Mouse (Mus musculus): ENCODE measurements at regions not wholly inside any gene's neighbourhood (a gene's known extent, or its start where the extent isn't known, plus 50 kb on each side); places are given as distances from the start of the nearest gene placed in this dataset.
A peak's percentile ranks its signal among the peaks of the same experiment; 100 is the strongest.

DNA sequence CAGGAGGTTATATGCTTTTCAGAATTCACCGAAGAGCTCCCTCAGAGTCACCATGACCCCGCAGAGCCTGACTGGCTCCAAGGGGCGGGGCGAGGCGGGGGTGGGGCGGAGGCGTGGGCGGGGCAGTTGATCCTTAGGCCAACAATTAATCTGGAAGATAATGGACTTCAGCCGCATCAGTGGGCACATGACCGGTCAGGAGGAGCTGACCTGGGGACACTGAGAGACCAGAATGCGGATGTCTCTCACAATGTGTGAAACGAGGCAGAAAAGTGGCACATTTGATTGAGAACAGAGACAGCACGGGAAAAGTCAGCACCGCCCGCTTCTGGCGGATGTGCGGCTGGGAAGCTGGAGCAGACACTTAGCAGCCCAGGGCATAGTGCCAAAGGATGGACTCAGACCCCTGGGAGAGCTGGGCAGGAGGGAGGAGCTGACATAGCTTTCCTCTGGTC lies 129.9 kb downstream of the Emx2 start:
- Histone ChIP-seq H3K27me3 (replicated peaks) (no peaks in the 10 kb centered on the region), H3K9ac (peak overlapping the region; percentile 40; the same call in 1 of the 2 replicates), H3K27ac (replicated peaks) (no peak overlapping the region), H3K4me2 (peak overlapping the region; percentile 73), H3K9me3 (no peaks in the 10 kb centered on the region), H3K4me3 (peak overlapping the region; percentile 46), H3K36me3 (no peaks in the 10 kb centered on the region), H3K4me1 (peaks cover 15% of the 10 kb centered on the region)
- WGBS: 15% methylated on average over 17 of the region's 17 CpGs
- ATAC-seq (ENCODE audit: extremely low read depth, insufficient number of reproducible peaks, low FRiP score, low TSS enrichment): no peak

DNA sequence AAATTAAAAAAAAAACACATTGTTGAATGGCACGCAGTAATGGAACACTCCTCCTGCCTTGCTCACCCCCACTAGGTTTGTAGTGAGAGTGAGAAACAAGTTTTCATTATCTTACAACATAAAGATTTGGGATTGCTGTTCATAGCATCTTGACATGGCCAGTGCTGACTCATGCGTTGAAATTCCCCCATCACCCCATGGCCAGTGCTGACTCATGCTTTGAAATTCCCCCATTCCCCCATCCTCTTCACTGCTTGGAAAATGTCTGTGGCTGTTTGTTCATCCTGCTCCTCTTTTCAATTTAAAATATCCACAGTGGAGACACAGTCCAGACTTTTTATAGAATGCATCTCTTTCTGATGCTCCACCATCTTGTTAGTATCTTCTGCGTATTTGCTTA lies 131.8 kb downstream of the Emx2 start:
- no peak for ATAC-seq (ENCODE audit: extremely low read depth, insufficient number of reproducible peaks, low FRiP score, low TSS enrichment)
- no peak overlapping the region for H3K4me3 ChIP-seq
- no peaks in the 10 kb centered on the region for H3K36me3 ChIP-seq
- no peak overlapping the region for H3K27ac ChIP-seq (replicated peaks)
- H3K4me1 ChIP-seq: peaks cover 15% of the 10 kb centered on the region
- no peaks in the 10 kb centered on the region for H3K9me3 ChIP-seq
- H3K4me2 ChIP-seq: no peak overlapping the region
- 87% methylated on average over 3 of the region's 3 CpGs for WGBS
- H3K9ac ChIP-seq: no peak overlapping the region
- no peaks in the 10 kb centered on the region for H3K27me3 ChIP-seq (replicated peaks)

DNA sequence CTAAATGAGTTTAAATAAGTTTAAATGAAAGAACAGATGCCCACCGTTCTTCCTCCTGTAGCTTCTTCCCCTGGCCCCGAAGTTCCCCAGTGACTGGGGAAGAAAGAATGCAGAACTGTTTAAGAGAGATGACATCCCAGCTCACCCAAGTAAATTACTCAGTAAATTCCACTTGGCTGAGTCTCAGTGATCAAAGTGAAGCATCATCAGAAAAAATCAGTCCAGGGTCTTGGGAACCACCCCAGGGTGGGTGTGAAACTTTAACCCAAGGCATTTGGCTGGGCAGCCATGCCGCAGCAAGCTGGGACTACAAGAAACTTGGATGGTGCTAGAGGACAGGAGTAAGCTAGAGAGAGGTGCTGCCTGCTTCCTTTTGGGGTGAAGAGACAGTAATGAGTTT lies 133.9 kb downstream of the Emx2 start:
- Histone ChIP-seq H3K9ac (no peak overlapping the region), H3K36me3 (no peaks in the 10 kb centered on the region), H3K27me3 (replicated peaks) (no peaks in the 10 kb centered on the region), H3K4me2 (no peak overlapping the region), H3K27ac (replicated peaks) (no peak overlapping the region), H3K9me3 (no peaks in the 10 kb centered on the region), H3K4me3 (no peak overlapping the region), H3K4me1 (peaks cover 13% of the 10 kb centered on the region)
- WGBS: 50% methylated on average over 3 of the region's 3 CpGs
- no peak for ATAC-seq (ENCODE audit: extremely low read depth, insufficient number of reproducible peaks, low FRiP score, low TSS enrichment)

DNA sequence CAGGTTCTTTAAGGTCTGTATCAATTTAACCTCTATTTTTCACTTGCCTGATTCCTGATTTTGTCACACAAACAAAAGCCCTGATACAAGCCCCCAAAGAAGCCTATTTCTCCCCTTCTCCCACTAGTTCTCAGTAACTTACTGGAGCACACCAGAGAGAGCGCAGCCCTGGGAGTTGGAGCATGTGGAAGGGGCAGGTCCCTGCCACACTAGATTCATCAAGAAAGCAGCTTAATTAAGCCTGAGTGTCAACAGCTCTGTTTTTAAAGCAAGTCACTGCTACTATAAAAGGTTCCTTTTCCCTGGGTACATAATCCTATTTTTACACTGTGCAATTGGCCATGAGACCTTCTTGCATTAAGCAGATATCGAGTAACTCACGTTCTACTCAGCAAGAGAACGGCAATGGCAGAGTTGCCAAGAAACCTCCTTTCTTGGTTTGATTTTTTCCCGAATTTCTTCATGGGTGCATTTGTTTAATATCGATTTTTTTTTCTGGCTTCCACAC lies 166.2 kb downstream of the Emx2 start:
- Histone ChIP-seq H3K4me1 (no peaks in the 10 kb centered on the region), H3K4me3 (no peak overlapping the region), H3K9me3 (no peaks in the 10 kb centered on the region), H3K4me2 (no peak overlapping the region), H3K27ac (replicated peaks) (no peak overlapping the region), H3K36me3 (no peaks in the 10 kb centered on the region), H3K27me3 (replicated peaks) (no peaks in the 10 kb centered on the region), H3K9ac (no peak overlapping the region)
- ATAC-seq (ENCODE audit: extremely low read depth, insufficient number of reproducible peaks, low FRiP score, low TSS enrichment): no peak
- 68% methylated on average over 6 of the region's 6 CpGs for WGBS

DNA sequence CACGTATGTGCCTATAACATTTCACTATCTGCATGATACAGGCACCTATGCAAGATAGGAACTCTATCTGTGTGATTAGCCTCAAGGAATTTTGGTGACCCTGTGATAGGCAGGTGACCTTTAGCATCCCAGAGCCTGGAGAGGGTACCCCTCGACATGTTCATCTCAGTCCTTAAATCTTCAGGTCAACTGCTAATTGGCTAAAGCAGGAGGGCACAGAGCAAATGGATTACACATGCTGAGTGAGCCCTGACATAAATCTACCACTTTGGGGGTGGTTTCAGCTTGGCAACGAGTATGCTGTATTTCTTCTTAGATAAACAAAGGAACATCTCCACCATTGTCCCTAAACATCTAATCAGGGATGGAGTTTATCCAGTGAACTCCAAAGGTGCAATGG lies 169.5 kb downstream of the Emx2 start:
- Histone ChIP-seq H3K4me1 (no peaks in the 10 kb centered on the region), H3K36me3 (no peaks in the 10 kb centered on the region), H3K27me3 (replicated peaks) (no peaks in the 10 kb centered on the region), H3K27ac (replicated peaks) (no peak overlapping the region), H3K4me2 (no peak overlapping the region), H3K4me3 (no peak overlapping the region), H3K9me3 (no peaks in the 10 kb centered on the region), H3K9ac (no peak overlapping the region)
- no peak for ATAC-seq (ENCODE audit: extremely low read depth, insufficient number of reproducible peaks, low FRiP score, low TSS enrichment)
- 34% methylated on average over 3 of the region's 3 CpGs for WGBS

DNA sequence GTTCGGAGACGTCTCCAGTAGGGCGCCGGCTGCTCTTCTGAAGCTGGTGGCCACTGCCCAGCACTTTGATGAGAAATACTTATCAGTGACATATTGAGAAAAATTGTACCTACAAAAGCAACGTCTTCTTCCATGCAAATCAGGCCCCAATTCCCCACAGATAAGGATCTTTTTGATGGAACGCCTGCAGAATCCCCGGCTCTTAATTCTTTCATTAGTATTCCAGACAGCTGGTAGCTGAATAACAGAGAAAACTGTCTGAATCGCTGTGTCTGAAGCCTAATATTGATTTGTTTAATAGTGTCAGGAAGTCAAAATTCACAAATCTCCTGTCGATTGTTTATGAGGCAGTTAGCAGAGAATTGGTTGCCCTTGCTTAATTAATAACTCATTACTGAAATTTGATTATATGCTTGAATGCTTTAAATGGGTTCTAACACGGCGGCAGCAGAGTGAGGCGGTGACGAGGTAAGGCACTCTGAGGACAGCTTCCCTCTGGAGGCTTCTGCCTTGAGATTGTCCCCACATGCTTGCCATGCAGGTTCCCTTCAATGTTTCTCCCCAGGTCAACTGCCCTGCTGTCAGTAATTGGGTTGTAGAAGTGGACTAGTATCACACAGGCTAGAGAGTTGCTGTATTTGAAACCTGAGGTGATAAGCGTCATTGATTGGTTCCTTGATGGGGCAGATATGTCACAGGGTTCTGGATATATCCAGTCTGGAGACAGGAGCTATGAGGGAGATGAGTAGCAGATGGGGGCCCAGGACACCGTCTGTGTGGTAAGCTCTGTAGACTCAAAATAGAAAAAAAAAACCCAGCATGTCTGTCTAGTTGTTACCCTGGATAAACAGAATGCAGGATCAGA lies 170.4 kb downstream of the Emx2 start:
- no peak for ATAC-seq (ENCODE audit: extremely low read depth, insufficient number of reproducible peaks, low FRiP score, low TSS enrichment)
- H3K4me3 ChIP-seq: no peak overlapping the region
- WGBS: 67% methylated on average over 15 of the region's 15 CpGs

DNA sequence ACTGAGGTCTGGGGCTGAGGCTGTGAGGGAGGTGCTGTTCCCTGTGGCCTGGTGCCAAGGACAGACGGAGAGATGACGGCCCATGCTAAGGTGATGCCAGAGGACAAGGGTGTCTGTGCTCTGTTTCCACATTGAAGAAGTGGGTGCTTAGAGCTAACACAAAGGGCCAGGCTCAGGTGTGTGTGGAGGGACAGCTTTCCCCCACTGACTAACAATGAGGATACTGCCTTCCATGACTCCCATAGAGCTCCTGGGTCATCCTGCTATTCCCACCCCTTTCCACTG lies 170.9 kb downstream of the Emx2 start:
- no peak overlapping the region for H3K27ac ChIP-seq (replicated peaks)
- WGBS: 62% methylated on average over 2 of the region's 2 CpGs
- no peak overlapping the region for H3K4me2 ChIP-seq
- H3K27me3 ChIP-seq (replicated peaks): 0 out of 2 replicates have a peak, but pooled peaks cover 3% of the 10 kb centered on the region
- ATAC-seq (ENCODE audit: extremely low read depth, insufficient number of reproducible peaks, low FRiP score, low TSS enrichment): no peak
- H3K9me3 ChIP-seq: no peaks in the 10 kb centered on the region
- H3K9ac ChIP-seq: no peak overlapping the region
- no peak overlapping the region for H3K4me3 ChIP-seq
- no peaks in the 10 kb centered on the region for H3K4me1 ChIP-seq
- H3K36me3 ChIP-seq: no peaks in the 10 kb centered on the region

More for the DNA sequence above, 170.4 kb downstream of the Emx2 start:
- Histone ChIP-seq H3K4me1 (no peaks in the 10 kb centered on the region), H3K9ac (no peak overlapping the region), H3K9me3 (no peaks in the 10 kb centered on the region), H3K36me3 (no peaks in the 10 kb centered on the region), H3K27ac (replicated peaks) (no peak overlapping the region), H3K27me3 (replicated peaks) (0 out of 2 replicates have a peak, but pooled peaks cover 3% of the 10 kb centered on the region), H3K4me2 (no peak overlapping the region)

DNA sequence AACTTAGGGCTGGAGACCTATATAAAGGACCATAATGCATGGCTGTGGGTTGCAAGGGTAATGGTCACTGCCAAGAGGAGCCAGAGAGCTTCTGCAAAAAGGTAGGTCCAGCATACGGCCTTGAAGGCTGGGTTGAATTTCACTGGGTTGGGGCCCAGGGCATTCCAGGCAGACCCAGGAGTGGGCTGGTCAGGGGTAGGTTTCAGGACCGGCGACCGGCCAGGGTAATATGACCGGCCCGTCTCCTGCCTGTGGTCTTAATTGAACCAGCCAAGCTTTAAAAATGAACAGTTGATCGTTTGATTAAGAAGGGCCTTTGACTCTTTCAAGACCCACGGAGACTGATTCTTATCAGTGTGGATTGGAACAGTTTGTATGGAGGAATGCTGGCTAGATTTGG lies 171.9 kb downstream of the Emx2 start:
- 85% methylated on average over 8 of the region's 8 CpGs for WGBS
- no peak overlapping the region for H3K4me2 ChIP-seq

DNA sequence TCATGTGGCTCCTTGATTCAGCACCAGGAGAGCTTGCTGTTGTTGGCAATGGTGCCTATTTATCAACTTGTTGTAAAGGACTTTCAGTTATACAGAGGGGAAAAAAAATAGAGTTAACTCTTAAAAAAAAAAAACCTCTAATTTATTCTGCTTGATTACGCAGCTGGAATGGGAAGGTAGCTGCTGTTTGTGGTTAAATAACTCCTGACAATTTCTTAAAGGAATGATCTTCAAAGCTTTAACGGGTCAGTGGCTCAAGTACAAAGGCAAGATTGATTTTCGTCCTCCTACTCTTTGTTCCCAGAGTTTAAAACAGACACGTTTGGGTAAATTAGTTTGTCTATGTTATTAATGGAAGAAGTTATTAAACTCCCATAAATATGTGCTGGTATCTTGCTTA lies 172.5 kb downstream of the Emx2 start:
- Histone ChIP-seq H3K4me1 (no peaks in the 10 kb centered on the region), H3K36me3 (no peaks in the 10 kb centered on the region), H3K4me2 (no peak overlapping the region), H3K4me3 (no peak overlapping the region), H3K9me3 (no peaks in the 10 kb centered on the region), H3K27me3 (replicated peaks) (peaks cover 3% of the 10 kb centered on the region; the same call in 1 of the 2 replicates), H3K9ac (no peak overlapping the region), H3K27ac (replicated peaks) (no peak overlapping the region)
- WGBS: 72% methylated on average over 4 of the region's 4 CpGs
- no peak for ATAC-seq (ENCODE audit: extremely low read depth, insufficient number of reproducible peaks, low FRiP score, low TSS enrichment)

More for the DNA sequence above, 171.9 kb downstream of the Emx2 start:
- Histone ChIP-seq H3K9me3 (no peaks in the 10 kb centered on the region), H3K27me3 (replicated peaks) (peaks cover 3% of the 10 kb centered on the region; the same call in 1 of the 2 replicates), H3K4me1 (no peaks in the 10 kb centered on the region), H3K27ac (replicated peaks) (no peak overlapping the region), H3K4me3 (no peak overlapping the region), H3K9ac (no peak overlapping the region), H3K36me3 (no peaks in the 10 kb centered on the region)
- ATAC-seq (ENCODE audit: extremely low read depth, insufficient number of reproducible peaks, low FRiP score, low TSS enrichment): no peak

DNA sequence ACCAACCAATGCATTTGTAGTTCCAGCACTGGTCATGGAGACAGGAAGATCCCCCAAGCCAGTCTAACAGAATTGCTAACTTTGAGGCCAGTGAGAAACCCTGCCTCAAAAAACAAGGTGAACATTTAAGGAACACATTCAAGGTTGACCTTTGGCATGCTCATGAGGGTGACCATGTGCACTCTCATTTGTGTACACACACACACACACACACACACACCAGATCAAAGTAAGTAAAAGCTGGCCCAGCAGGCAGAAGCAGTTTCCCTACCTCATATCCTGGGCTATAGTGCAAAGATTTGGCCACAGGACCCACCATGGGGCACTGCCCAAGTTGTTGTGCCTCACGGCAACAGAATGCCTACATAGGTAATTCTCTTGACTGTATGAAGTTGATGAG lies 173.4 kb downstream of the Emx2 start:
- 70% methylated on average over 1 of the region's 1 CpGs for WGBS
- H3K27me3 ChIP-seq (replicated peaks): peaks cover 6% of the 10 kb centered on the region; the same call in 1 of the 2 replicates
- H3K4me3 ChIP-seq: no peak overlapping the region
- ATAC-seq (ENCODE audit: extremely low read depth, insufficient number of reproducible peaks, low FRiP score, low TSS enrichment): no peak
- H3K9ac ChIP-seq: no peak overlapping the region
- no peaks in the 10 kb centered on the region for H3K36me3 ChIP-seq
- no peaks in the 10 kb centered on the region for H3K4me1 ChIP-seq
- H3K27ac ChIP-seq (replicated peaks): no peak overlapping the region
- H3K4me2 ChIP-seq: no peak overlapping the region
- no peaks in the 10 kb centered on the region for H3K9me3 ChIP-seq

DNA sequence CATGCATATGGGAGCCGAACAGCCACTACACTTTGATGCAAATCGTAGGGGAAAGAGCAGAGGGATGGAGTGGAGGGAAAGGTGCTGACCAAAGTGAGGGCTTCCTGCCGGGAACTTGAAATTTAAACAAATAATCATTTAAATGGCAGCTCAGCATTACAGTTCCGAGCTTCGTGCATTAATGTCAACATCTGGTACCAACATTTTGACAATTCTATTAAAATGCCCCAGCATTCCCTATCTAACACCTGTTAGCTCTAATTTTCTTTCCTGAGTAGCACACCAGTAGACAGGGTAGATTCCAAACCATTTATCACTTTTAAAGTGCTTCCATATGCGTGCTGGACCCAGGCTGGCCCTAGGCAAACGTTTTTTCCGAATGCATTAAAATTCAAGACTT lies 178.1 kb downstream of the Emx2 start:
- H3K9ac ChIP-seq: no peak overlapping the region
- H3K36me3 ChIP-seq: no peaks in the 10 kb centered on the region
- no peak for ATAC-seq (ENCODE audit: extremely low read depth, insufficient number of reproducible peaks, low FRiP score, low TSS enrichment)
- no peak overlapping the region for H3K4me2 ChIP-seq
- H3K27ac ChIP-seq (replicated peaks): no peak overlapping the region
- peaks cover 6% of the 10 kb centered on the region; the same call in 1 of the 2 replicates for H3K27me3 ChIP-seq (replicated peaks)
- 54% methylated on average over 8 of the region's 8 CpGs for WGBS
- H3K4me3 ChIP-seq: no peak overlapping the region
- no peaks in the 10 kb centered on the region for H3K9me3 ChIP-seq
- no peaks in the 10 kb centered on the region for H3K4me1 ChIP-seq

DNA sequence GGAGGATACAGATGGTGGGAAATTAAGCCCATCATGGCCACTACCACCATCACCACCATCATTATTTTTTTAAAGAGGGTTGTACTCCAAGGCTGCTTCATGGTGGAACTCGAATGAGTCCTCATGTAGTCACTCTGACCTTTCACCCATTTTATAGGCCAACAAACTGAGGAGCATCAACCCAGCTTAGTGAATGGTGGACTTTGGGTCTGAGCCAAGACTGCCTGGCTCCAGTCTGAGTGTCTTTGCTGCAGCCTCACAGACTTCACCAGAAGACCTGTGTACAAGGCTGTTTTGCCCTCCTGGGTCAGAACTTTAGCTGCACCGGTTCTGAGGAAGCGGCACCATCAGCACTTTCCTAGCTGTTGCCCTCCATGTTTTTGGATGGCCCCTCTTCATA lies 184.4 kb downstream of the Emx2 start:
- no peaks in the 10 kb centered on the region for H3K4me1 ChIP-seq
- no peak overlapping the region for H3K27ac ChIP-seq (replicated peaks)
- no peaks in the 10 kb centered on the region for H3K9me3 ChIP-seq
- no peaks in the 10 kb centered on the region for H3K27me3 ChIP-seq (replicated peaks)
- H3K9ac ChIP-seq: no peak overlapping the region
- no peaks in the 10 kb centered on the region for H3K36me3 ChIP-seq
- no peak overlapping the region for H3K4me2 ChIP-seq
- no peak overlapping the region for H3K4me3 ChIP-seq
- WGBS: 74% methylated on average over 3 of the region's 3 CpGs
- no peak for ATAC-seq (ENCODE audit: extremely low read depth, insufficient number of reproducible peaks, low FRiP score, low TSS enrichment)

All from heart, embryonic 13.5 days (tissue).